9 mouse cellular contexts compared by ENCODE assay signal in genomic region chr17:35484066-35484465, GRCm38 (mm10). TPM values are rescaled to one million over a fixed set of nuclear protein-coding genes. Genes with fewer than 3 reads are reported as not detected.
DNase-seq lines count a peak whose midpoint lies in the region; ATAC-seq lines count a peak whose summit lies in the region.
"Had no signal": no experiment of that assay in that cellular context is flagged by ENCODE, and none has a peak within 500 bp of the region (broad histone marks: within the 10 kb centered on the region; RNA-seq: fewer than 3 reads in every experiment).

No protein-coding gene starts in this region.

- H3K4me1 ChIP-seq in hindbrain, embryonic 11.5 days (replicated peaks; ENCODE audit: control insufficient read depth, insufficient read depth, low read length): no peaks in the 10 kb centered on the region
- H3K4me1 ChIP-seq in hindbrain, embryonic 13.5 days (replicated peaks): 0 out of 2 replicates have a peak, but pooled peaks cover 3% of the 10 kb centered on the region
- H3K4me1 ChIP-seq in intestine, embryonic 14.5 days (replicated peaks; ENCODE audit: control insufficient read depth, insufficient read depth, low read length): no peaks in the 10 kb centered on the region

- no peak overlapping the region for H3K4me2 ChIP-seq in hindbrain, embryonic 11.5 days (replicated peaks; ENCODE audit: low read depth, low read length)
- no peak overlapping the region for H3K4me2 ChIP-seq in hindbrain, embryonic 13.5 days
- H3K4me2 ChIP-seq in intestine, embryonic 14.5 days (ENCODE audit: low read length): no peak overlapping the region

- no peak for ATAC-seq in hindbrain, embryonic 11.5 days (ENCODE audit: low FRiP score)
- no peak for ATAC-seq in hindbrain, embryonic 13.5 days (ENCODE audit: low FRiP score)
- ATAC-seq in intestine, embryonic 14.5 days (replicated peaks; ENCODE audit: low FRiP score, low TSS enrichment, low read depth): no peak; the same call in 1 of the 2 replicates

- no peaks in the 10 kb centered on the region for H3K36me3 ChIP-seq in hindbrain, embryonic 11.5 days (ENCODE audit: control insufficient read depth, insufficient read depth, low read length)
- H3K36me3 ChIP-seq in hindbrain, embryonic 13.5 days: no peaks in the 10 kb centered on the region
- no peaks in the 10 kb centered on the region for H3K36me3 ChIP-seq in intestine, embryonic 14.5 days (ENCODE audit: control insufficient read depth, insufficient read depth, low read length)

- peak; percentile 80 for DNase-seq in hindbrain, embryonic 11.5 days (ENCODE audit: low spot score)
- peak; percentile 64 for DNase-seq in T-cell, adult 2 months (ENCODE audit: low spot score)
- peak; percentile 75 for DNase-seq in embryo, embryonic 10.5 days (ENCODE audit: low spot score)
- DNase-seq in intestine, embryonic 14.5 days (ENCODE audit: low spot score): peak; percentile 73
- peak; percentile 23 to 24 for DNase-seq in left cerebral cortex, postnatal 36 days (ENCODE audit: low spot score in 2 of 2)
- DNase-seq in ovary, postnatal 36 days (ENCODE audit: low spot score): peak; percentile 60
- DNase-seq in thymus, postnatal 36 days: peak; percentile 43 to 47

- H3K27me3 ChIP-seq in hindbrain, embryonic 11.5 days (ENCODE audit: control insufficient read depth, insufficient read depth, low read length): no peaks in the 10 kb centered on the region
- no peaks in the 10 kb centered on the region for H3K27me3 ChIP-seq in hindbrain, embryonic 13.5 days
- no peaks in the 10 kb centered on the region for H3K27me3 ChIP-seq in intestine, embryonic 14.5 days (replicated peaks; ENCODE audit: control insufficient read depth, insufficient read depth, low read length)

- no peak overlapping the region for H3K27ac ChIP-seq in hindbrain, embryonic 11.5 days (ENCODE audit: low read depth, low read length)
- H3K27ac ChIP-seq in hindbrain, embryonic 13.5 days: no peak overlapping the region
- no peak overlapping the region for H3K27ac ChIP-seq in intestine, embryonic 14.5 days (ENCODE audit: low read depth)

- no peaks in the 10 kb centered on the region for H3K9me3 ChIP-seq in hindbrain, embryonic 11.5 days (ENCODE audit: control insufficient read depth, low read length)
- no peaks in the 10 kb centered on the region for H3K9me3 ChIP-seq in hindbrain, embryonic 13.5 days
- no peaks in the 10 kb centered on the region for H3K9me3 ChIP-seq in intestine, embryonic 14.5 days (ENCODE audit: control insufficient read depth, low read length)

- 4% methylated on average over 9 of the region's 9 CpGs for WGBS in hindbrain, embryonic 11.5 days
- WGBS in hindbrain, embryonic 13.5 days: 1% methylated on average over 9 of the region's 9 CpGs
- 1% methylated on average over 9 of the region's 9 CpGs for WGBS in intestine, embryonic 14.5 days

- H3K4me3 ChIP-seq in hindbrain, embryonic 11.5 days (ENCODE audit: low read depth, low read length): no peak overlapping the region
- H3K4me3 ChIP-seq in hindbrain, embryonic 13.5 days: no peak overlapping the region
- H3K4me3 ChIP-seq in intestine, embryonic 14.5 days (ENCODE audit: low read depth, low read length): no peak overlapping the region
- H3K4me3 ChIP-seq: erythroblast, embryonic 14.5 days had no signal

- intact Hi-C loops in left cerebral cortex, postnatal 36 days (cut with DNase I): no loop called here

- H3K9ac ChIP-seq in hindbrain, embryonic 11.5 days (ENCODE audit: low read depth, low read length): no peak overlapping the region
- no peak overlapping the region for H3K9ac ChIP-seq in hindbrain, embryonic 13.5 days
- no peak overlapping the region for H3K9ac ChIP-seq in intestine, embryonic 14.5 days (ENCODE audit: low read length)

RNA-seq across cellular contexts. Expression of gene H2-Q10, which starts 14.2 kb away (rescaled TPM):
- 0.15 TPM in 1 of 2 replicates, not detected in the other for polyA plus RNA-seq in hindbrain, embryonic 11.5 days (2014; fragmentation: Nextera tagmentation; extraction: Ambion mirVana)
- 0.10 and 0.23 TPM in 2 replicates for polyA plus RNA-seq in hindbrain, embryonic 13.5 days (2015; fragmentation: Nextera tagmentation; extraction: Ambion mirVana)
- polyA plus RNA-seq in intestine, embryonic 14.5 days (2014; fragmentation: Nextera tagmentation; extraction: Ambion mirVana): 6.3 and 10.0 TPM in 2 replicates
- total RNA-seq in left cerebral cortex, postnatal 36 days (2021): under 1 TPM in 1 of 2 experiments, not detected in 1; 0.27 TPM

RNA-seq across cellular contexts. Expression of gene Pou5f1, which starts 21.8 kb away (rescaled TPM):
- not detected in 2 replicates for polyA plus RNA-seq in hindbrain, embryonic 11.5 days (2014; fragmentation: Nextera tagmentation; extraction: Ambion mirVana)
- not detected in 2 replicates for polyA plus RNA-seq in hindbrain, embryonic 13.5 days (2015; fragmentation: Nextera tagmentation; extraction: Ambion mirVana)
- 0.13 TPM in 1 of 2 replicates, not detected in the other for polyA plus RNA-seq in intestine, embryonic 14.5 days (2014; fragmentation: Nextera tagmentation; extraction: Ambion mirVana)
- not detected for total RNA-seq in left cerebral cortex, postnatal 36 days (2021)

RNA-seq across cellular contexts. Expression of gene Tcf19, which starts 32.6 kb away (rescaled TPM):
- polyA plus RNA-seq in hindbrain, embryonic 11.5 days (2014; fragmentation: Nextera tagmentation; extraction: Ambion mirVana): 49.4 and 50.8 TPM in 2 replicates
- polyA plus RNA-seq in hindbrain, embryonic 13.5 days (2015; fragmentation: Nextera tagmentation; extraction: Ambion mirVana): 14.9 and 15.4 TPM in 2 replicates
- polyA plus RNA-seq in intestine, embryonic 14.5 days (2014; fragmentation: Nextera tagmentation; extraction: Ambion mirVana): 68.7 and 79.4 TPM in 2 replicates
- total RNA-seq in left cerebral cortex, postnatal 36 days (2021): 10 to 100 TPM in 1 of 2 experiments, 1 to 10 TPM in 1; 9.0 to 13.4 TPM

RNA-seq across cellular contexts. Expression of gene Cchcr1, which starts 32.8 kb away (rescaled TPM):
- 8.3 and 8.9 TPM in 2 replicates for polyA plus RNA-seq in hindbrain, embryonic 11.5 days (2014; fragmentation: Nextera tagmentation; extraction: Ambion mirVana)
- polyA plus RNA-seq in hindbrain, embryonic 13.5 days (2015; fragmentation: Nextera tagmentation; extraction: Ambion mirVana): 6.3 and 7.6 TPM in 2 replicates
- polyA plus RNA-seq in intestine, embryonic 14.5 days (2014; fragmentation: Nextera tagmentation; extraction: Ambion mirVana): 13.6 and 15.9 TPM in 2 replicates
- total RNA-seq in left cerebral cortex, postnatal 36 days (2021): 10 to 100 TPM; 10.1 to 15.2 TPM

RNA-seq across cellular contexts. Expression of gene H2-Q7, which starts 45.1 kb away (rescaled TPM):
- 7.0 and 8.7 TPM in 2 replicates for polyA plus RNA-seq in hindbrain, embryonic 11.5 days (2014; fragmentation: Nextera tagmentation; extraction: Ambion mirVana)
- polyA plus RNA-seq in hindbrain, embryonic 13.5 days (2015; fragmentation: Nextera tagmentation; extraction: Ambion mirVana): 2.4 TPM in 2 replicates
- 8.1 and 9.0 TPM in 2 replicates for polyA plus RNA-seq in intestine, embryonic 14.5 days (2014; fragmentation: Nextera tagmentation; extraction: Ambion mirVana)
- total RNA-seq in left cerebral cortex, postnatal 36 days (2021): under 1 TPM; 0.36 to 0.37 TPM

Comparison
In these comparisons a context has a peak if more than half of its experiments do, and no peak if none do; other contexts are left out.
1. DNase-seq: peak in every context shown above with its lines; median percentile 80 in hindbrain, embryonic 11.5 days; 75 in embryo, embryonic 10.5 days; 73 in intestine, embryonic 14.5 days; 64 in T-cell, adult 2 months; 60 in ovary, postnatal 36 days; 45 in thymus, postnatal 36 days; 24 in left cerebral cortex, postnatal 36 days.